Mouse (Mus musculus) forebrain, embryonic 15.5 days (tissue): ENCODE results near the gene Islr. TPM values are rescaled to one million over a fixed set of nuclear protein-coding genes. Genes with fewer than 3 reads are reported as not detected.

ENCODE experiments used
- ATAC-seq: fragments of 200-750 bp; cut with Nextera tagmentation; replicated peaks from 2 replicates; pipeline ENCODE4 v1.8.0; 2017; ENCODE audit warnings: mild to moderate bottlenecking, moderate TSS enrichment, moderate library complexity
- H3K27ac ChIP-seq: fragments of 300-500 bp; sonication (generic); replicated peaks from 2 replicates; pipeline ENCODE4 v1.5.1; 2015; ENCODE audit warnings: mild to moderate bottlenecking, inconsistent platforms
- H3K27me3 ChIP-seq: fragments of 300-500 bp; sonication (generic); 2 replicates; pipeline ENCODE4 v1.6.1; 2015; ENCODE audit warnings: inconsistent platforms
- H3K36me3 ChIP-seq: fragments of 300-500 bp; sonication (generic); 2 replicates; pipeline ENCODE4 v1.6.1; 2015; ENCODE audit warnings: mild to moderate bottlenecking, inconsistent platforms
- H3K4me1 ChIP-seq: fragments of 300-500 bp; sonication (generic); 2 replicates; pipeline ENCODE4 v1.6.1; 2015; ENCODE audit warnings: inconsistent platforms
- H3K4me2 ChIP-seq: fragments of 300-500 bp; sonication (generic); replicated peaks from 2 replicates; pipeline ENCODE4 v1.6.1; 2015; ENCODE audit warnings: mild to moderate bottlenecking, inconsistent platforms
- H3K4me3 ChIP-seq: fragments of 300-500 bp; sonication (generic); 2 replicates; pipeline ENCODE4 v1.5.1; 2015; ENCODE audit warnings: mild to moderate bottlenecking, inconsistent platforms
- H3K9ac ChIP-seq: fragments of 300-500 bp; sonication (generic); replicated peaks from 2 replicates; pipeline ENCODE4 v1.6.1; 2015; ENCODE audit warnings: mild to moderate bottlenecking, inconsistent platforms
- H3K9me3 ChIP-seq: fragments of 300-500 bp; sonication (generic); 2 replicates; pipeline ENCODE4 v1.6.1; 2016; ENCODE audit warnings: inconsistent platforms
- WGBS: fragments of 180-500 bp; shearing (Covaris S2); methylation state at CpG from one replicate; pipeline ENCODE4 v1.1.7; 2015; ENCODE audit warnings: mixed read lengths; 5-methylcytosine and 5-hydroxymethylcytosine counted together
- polyA plus RNA-seq: library from polyadenylated mRNA; unstranded; fragments of >200 nt; fragmentation: Nextera tagmentation; extraction: Ambion mirVana; gene quantifications from 2 replicates; pipeline ENCODE4 v1.2.1, GENCODE M21; 2015

The Islr gene
- polyA plus RNA-seq, 1 experiment from 2014 or later, result 15.1 TPM

- Histone ChIP-seq H3K27ac (peak overlapping the region; percentile 97), H3K9ac (peak overlapping the region; percentile 70), H3K36me3 (no peaks in the 10 kb centered on the region), H3K27me3 (peaks cover 42% of the 10 kb centered on the region; the same call in 1 of the 2 replicates), H3K9me3 (no peaks in the 10 kb centered on the region), H3K4me3 (peak overlapping the region; percentile 54), H3K4me1 (peaks cover 85% of the 10 kb centered on the region), H3K4me2 (peak overlapping the region; percentile 77)
- 9% methylated on average over 11 of the region's 11 CpGs for WGBS
- ATAC-seq, result no peak
These were observed 3.6 kb downstream of the Islr start for GRCm38 (mm10) chr9:58200270-58201090.

- Histone ChIP-seq H3K9ac (peak overlapping the region; percentile 70), H3K4me2 (peak overlapping the region; percentile 77), H3K4me3 (peak overlapping the region; percentile 54), H3K27ac (peak overlapping the region; percentile 97), H3K36me3 (no peaks in the 10 kb centered on the region), H3K27me3 (peaks cover 42% of the 10 kb centered on the region; the same call in 1 of the 2 replicates), H3K4me1 (peaks cover 80% of the 10 kb centered on the region), H3K9me3 (no peaks in the 10 kb centered on the region)
- ATAC-seq, result no peak
- 2% methylated on average over 41 of the region's 41 CpGs for WGBS
These were observed 4.5 kb downstream of the Islr start for GRCm38 (mm10) chr9:58199381-58200269.

GRCm38 (mm10) chr9:58198801-58199371, 5.2 kb downstream of the Islr start:
- Histone ChIP-seq H3K9me3 (no peaks in the 10 kb centered on the region), H3K9ac (peak overlapping the region; percentile 70), H3K4me1 (peaks cover 81% of the 10 kb centered on the region), H3K27me3 (peaks cover 42% of the 10 kb centered on the region; the same call in 1 of the 2 replicates), H3K36me3 (no peaks in the 10 kb centered on the region), H3K4me2 (peak overlapping the region; percentile 77), H3K27ac (peak overlapping the region; percentile 97), H3K4me3 (peak overlapping the region; percentile 54)
- no peak for ATAC-seq
- 4% methylated on average over 38 of the region's 38 CpGs for WGBS

GRCm38 (mm10) chr9:58197781-58198701, 6.1 kb downstream of the Islr start:
- Histone ChIP-seq H3K4me3 (peak overlapping the region; percentile 54), H3K4me2 (peak overlapping the region; percentile 77), H3K27ac (peak overlapping the region; percentile 97), H3K27me3 (peaks cover 42% of the 10 kb centered on the region; the same call in 1 of the 2 replicates), H3K9me3 (no peaks in the 10 kb centered on the region), H3K4me1 (peaks cover 75% of the 10 kb centered on the region), H3K9ac (peak overlapping the region; percentile 70), H3K36me3 (no peaks in the 10 kb centered on the region)
- 0 out of 2 replicates have a peak, but pooled peaks have one; percentile 17 for ATAC-seq
- 3% methylated on average over 58 of the region's 58 CpGs for WGBS

- Histone ChIP-seq H3K4me2 (peak overlapping the region; percentile 77), H3K27ac (peak overlapping the region; percentile 97), H3K9me3 (no peaks in the 10 kb centered on the region), H3K9ac (peak overlapping the region; percentile 70), H3K4me3 (peak overlapping the region; percentile 54), H3K4me1 (peaks cover 64% of the 10 kb centered on the region), H3K36me3 (no peaks in the 10 kb centered on the region), H3K27me3 (peaks cover 42% of the 10 kb centered on the region; the same call in 1 of the 2 replicates)
- ATAC-seq, result no peak
- WGBS, result 10% methylated on average over 46 of the region's 46 CpGs
These were observed 7.2 kb downstream of the Islr start for GRCm38 (mm10) chr9:58196610-58197567.

GRCm38 (mm10) chr9:58196141-58196540, 8.0 kb downstream of the Islr start:
- H3K4me2 ChIP-seq, result peak overlapping the region; percentile 77
- peaks cover 56% of the 10 kb centered on the region for H3K4me1 ChIP-seq
- 7% methylated on average over 14 of the region's 14 CpGs for WGBS
- peak overlapping the region; percentile 97 for H3K27ac ChIP-seq
- H3K4me3 ChIP-seq, result peak overlapping the region; percentile 54
- no peaks in the 10 kb centered on the region for H3K9me3 ChIP-seq
- no peak for ATAC-seq
- peak overlapping the region; percentile 70 for H3K9ac ChIP-seq
- peaks cover 39% of the 10 kb centered on the region; the same call in 1 of the 2 replicates for H3K27me3 ChIP-seq
- H3K36me3 ChIP-seq, result no peaks in the 10 kb centered on the region

GRCm38 (mm10) chr9:58195671-58196070, 8.4 kb downstream of the Islr start:
- peaks cover 35% of the 10 kb centered on the region; the same call in 1 of the 2 replicates for H3K27me3 ChIP-seq
- H3K9ac ChIP-seq, result peak overlapping the region; percentile 70
- H3K27ac ChIP-seq, result peak overlapping the region; percentile 97
- H3K36me3 ChIP-seq, result no peaks in the 10 kb centered on the region
- 11% methylated on average over 1 of the region's 1 CpGs for WGBS
- H3K9me3 ChIP-seq, result no peaks in the 10 kb centered on the region
- peaks cover 54% of the 10 kb centered on the region for H3K4me1 ChIP-seq
- H3K4me3 ChIP-seq, result peak overlapping the region; percentile 54
- no peak for ATAC-seq
- peak overlapping the region; percentile 77 for H3K4me2 ChIP-seq

GRCm38 (mm10) chr9:58194222-58194621, 9.9 kb downstream of the Islr start:
- H3K4me2 ChIP-seq, result no peak overlapping the region
- ATAC-seq, result no peak
- peaks cover 22% of the 10 kb centered on the region; the same call in 1 of the 2 replicates for H3K27me3 ChIP-seq
- no peaks in the 10 kb centered on the region for H3K36me3 ChIP-seq
- H3K9ac ChIP-seq, result no peak overlapping the region
- H3K4me3 ChIP-seq, result no peak overlapping the region
- WGBS, result 64% methylated on average over 9 of the region's 9 CpGs
- H3K27ac ChIP-seq, result peak overlapping the region; percentile 97
- peaks cover 44% of the 10 kb centered on the region for H3K4me1 ChIP-seq
- H3K9me3 ChIP-seq, result no peaks in the 10 kb centered on the region

GRCm38 (mm10) chr9:58184456-58184855, 19.6 kb downstream of the Islr start:
- no peak for ATAC-seq
- no peak overlapping the region for H3K9ac ChIP-seq
- no peaks in the 10 kb centered on the region for H3K9me3 ChIP-seq
- H3K4me2 ChIP-seq, result no peak overlapping the region
- no peaks in the 10 kb centered on the region for H3K27me3 ChIP-seq
- no peak overlapping the region for H3K4me3 ChIP-seq
- 58% methylated on average over 6 of the region's 6 CpGs for WGBS
- no peak overlapping the region for H3K27ac ChIP-seq
- no peaks in the 10 kb centered on the region for H3K36me3 ChIP-seq
- peaks cover 6% of the 10 kb centered on the region; the same call in 1 of the 2 replicates for H3K4me1 ChIP-seq

- 93% methylated on average over 2 of the region's 2 CpGs for WGBS
- ATAC-seq, result no peak
- Histone ChIP-seq H3K4me3 (no peak overlapping the region), H3K9me3 (no peaks in the 10 kb centered on the region), H3K27me3 (no peaks in the 10 kb centered on the region), H3K4me2 (no peak overlapping the region), H3K27ac (no peak overlapping the region), H3K36me3 (no peaks in the 10 kb centered on the region), H3K4me1 (peaks cover 24% of the 10 kb centered on the region), H3K9ac (no peak overlapping the region)
These were observed 24.7 kb downstream of the Islr start for GRCm38 (mm10) chr9:58179390-58179789.
